Mouse (Mus musculus) C2C12 (cell line): Measurements from ENCODE around the gene Col27a1. TPM values are rescaled to one million over a fixed set of nuclear protein-coding genes. Genes with fewer than 3 reads are reported as not detected.

Experiments
- H3K27me3 ChIP-seq: one replicate; pipeline ENCODE4 v1.6.1; 2011; ENCODE audit not compliant: control insufficient read depth, insufficient read depth, insufficient read length
- H3K36me3 ChIP-seq: one replicate; pipeline ENCODE4 v1.6.1; 2011; ENCODE audit not compliant: control insufficient read depth, insufficient read depth
- H3K4me3 ChIP-seq: one replicate; pipeline ENCODE4 v1.5.1; 2011; ENCODE audit warnings: mild to moderate bottlenecking, control low read depth; ENCODE audit not compliant: poor library complexity, insufficient read depth, severe bottlenecking
- H3K79me2 ChIP-seq: one replicate; pipeline ENCODE4 v1.6.1; 2011; ENCODE audit not compliant: control insufficient read depth, insufficient read depth
- H3K79me3 ChIP-seq: one replicate; pipeline ENCODE4 v1.6.1; 2011; ENCODE audit warnings: low read depth, control low read depth
- H3ac ChIP-seq: one replicate; pipeline ENCODE3; 2011; ENCODE audit warnings: low read depth; ENCODE audit not compliant: control insufficient read depth, insufficient read length
- CEBPB ChIP-seq: IDR thresholded peaks from one replicate; pipeline ENCODE4 v1.6.1; 2011; ENCODE audit warnings: low read depth, mild to moderate bottlenecking, control low read depth, moderate library complexity
- CTCF ChIP-seq: IDR thresholded peaks from one replicate; pipeline ENCODE4 v1.5.1; 2011; ENCODE audit not compliant: control insufficient read depth, insufficient read depth, insufficient read length
- FOSL1 ChIP-seq: IDR thresholded peaks from one replicate; pipeline ENCODE4 v1.8.0; 2011; ENCODE audit warnings: mild to moderate bottlenecking, low read length; ENCODE audit not compliant: poor library complexity, insufficient read depth, severe bottlenecking
- MAX ChIP-seq: IDR thresholded peaks from one replicate; pipeline ENCODE4 v1.6.1; 2011; ENCODE audit warnings: mild to moderate bottlenecking, control low read depth
- MYOD1 ChIP-seq: IDR thresholded peaks from one replicate; pipeline ENCODE4 v1.6.1; 2011; ENCODE audit warnings: low read depth; ENCODE audit not compliant: control insufficient read depth, insufficient read length
- MYOG ChIP-seq: IDR thresholded peaks from one replicate; pipeline ENCODE4 v1.6.1; 2011; ENCODE audit not compliant: control insufficient read depth, insufficient read length; ENCODE audit errors: extremely low read depth
- USF1 ChIP-seq: IDR thresholded peaks from one replicate; pipeline ENCODE4 v1.6.1; 2011; ENCODE audit warnings: low read depth, mild to moderate bottlenecking, control low read depth, moderate library complexity
- polyA plus RNA-seq: library from polyadenylated mRNA; unstranded; fragments of >200 nt; fragmentation: generic; extraction: Trizol; gene quantifications from one replicate; pipeline ENCODE4 v1.2.1, GENCODE M21; 2012; ENCODE audit warnings: missing spikeins

Gene Col27a1
- polyA plus RNA-seq, 1 experiment: 0.08 TPM

DNA sequence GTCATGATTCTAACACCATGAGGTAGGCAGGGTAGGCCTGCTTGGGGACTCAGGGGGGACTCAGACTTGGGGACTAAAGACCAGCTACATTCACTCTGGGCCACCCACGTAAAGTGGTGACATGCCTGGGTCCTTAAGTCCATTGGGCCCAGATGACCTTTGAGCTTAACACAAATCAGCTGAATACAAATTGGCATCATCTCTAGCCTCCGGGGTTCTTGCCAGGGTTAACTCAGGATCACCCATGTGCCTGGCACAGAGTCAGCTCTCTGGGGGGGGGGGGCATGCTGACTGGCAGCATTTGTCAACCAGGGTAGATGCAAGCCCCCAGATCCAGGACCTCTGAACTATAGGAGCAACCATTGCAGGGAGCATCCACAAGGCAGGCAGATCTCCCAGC lies 42.6 kb downstream of the Col27a1 start:
- H3K4me3 ChIP-seq: no peak overlapping the region
- no peaks in the 10 kb centered on the region for H3K79me2 ChIP-seq
- no peaks in the 10 kb centered on the region for H3K36me3 ChIP-seq
- no peak for TF ChIP-seq MYOD1
- no peak for TF ChIP-seq USF1
- TF ChIP-seq MYOG: no peak
- TF ChIP-seq MAX: no peak
- TF ChIP-seq CEBPB: no peak
- no peak for TF ChIP-seq CTCF
- no peak for TF ChIP-seq FOSL1
- H3ac ChIP-seq: no peak overlapping the region
- H3K27me3 ChIP-seq: peaks cover 25% of the 10 kb centered on the region
- H3K79me3 ChIP-seq: no peaks in the 10 kb centered on the region

DNA sequence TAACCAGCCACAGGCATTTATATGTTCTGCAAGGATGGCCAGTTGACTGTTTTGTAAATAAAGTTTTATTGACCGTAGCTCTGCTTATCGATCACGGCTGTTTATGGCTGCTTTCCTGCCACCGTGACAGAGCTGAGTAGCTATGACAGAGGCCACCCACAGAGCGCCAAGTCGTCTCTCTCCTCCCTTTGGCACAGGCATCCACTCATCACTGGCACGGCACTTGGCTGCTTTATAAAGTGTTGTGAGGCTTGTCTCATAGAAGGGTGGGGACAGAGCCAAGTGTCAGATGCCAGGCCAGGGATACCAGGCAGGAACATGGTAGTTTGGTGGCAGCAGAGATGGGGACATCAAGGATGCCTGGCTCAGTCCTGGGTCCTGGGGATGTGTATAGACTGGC lies 43.5 kb downstream of the Col27a1 start:
- H3K27me3 ChIP-seq: peaks cover 18% of the 10 kb centered on the region
- no peaks in the 10 kb centered on the region for H3K36me3 ChIP-seq
- TF ChIP-seq CTCF (no peak), USF1 (no peak), FOSL1 (no peak), MYOD1 (no peak), CEBPB (no peak), MYOG (no peak), MAX (no peak)
- H3ac ChIP-seq: no peak overlapping the region
- no peaks in the 10 kb centered on the region for H3K79me2 ChIP-seq
- no peak overlapping the region for H3K4me3 ChIP-seq
- H3K79me3 ChIP-seq: no peaks in the 10 kb centered on the region

DNA sequence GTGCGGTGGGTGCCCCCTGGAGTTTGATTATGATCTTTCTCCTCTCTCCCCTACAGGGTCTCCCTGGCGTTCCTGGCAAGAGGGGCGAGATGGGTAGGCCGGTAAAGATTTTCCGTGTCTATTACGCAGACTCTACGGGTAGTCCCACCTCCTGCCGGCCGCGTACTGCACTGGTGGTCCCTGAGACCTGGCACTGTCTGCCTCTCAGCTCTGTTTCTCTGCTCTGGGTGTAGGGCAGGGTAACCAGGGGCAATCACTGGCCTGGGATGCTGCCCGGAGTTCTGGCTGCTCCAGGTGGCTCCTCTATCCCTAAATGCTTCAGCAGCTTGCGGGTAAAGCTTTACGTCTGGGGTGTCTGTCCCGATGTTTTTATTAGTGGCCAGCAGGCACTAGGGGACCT lies 44.3 kb downstream of the Col27a1 start:
- no peaks in the 10 kb centered on the region for H3K79me2 ChIP-seq
- no peaks in the 10 kb centered on the region for H3K79me3 ChIP-seq
- H3K36me3 ChIP-seq: no peaks in the 10 kb centered on the region
- H3K4me3 ChIP-seq: no peak overlapping the region
- peaks cover 18% of the 10 kb centered on the region for H3K27me3 ChIP-seq
- TF ChIP-seq USF1: no peak
- no peak for TF ChIP-seq MYOD1
- TF ChIP-seq CEBPB: no peak
- TF ChIP-seq FOSL1: no peak
- H3ac ChIP-seq: no peak overlapping the region

DNA sequence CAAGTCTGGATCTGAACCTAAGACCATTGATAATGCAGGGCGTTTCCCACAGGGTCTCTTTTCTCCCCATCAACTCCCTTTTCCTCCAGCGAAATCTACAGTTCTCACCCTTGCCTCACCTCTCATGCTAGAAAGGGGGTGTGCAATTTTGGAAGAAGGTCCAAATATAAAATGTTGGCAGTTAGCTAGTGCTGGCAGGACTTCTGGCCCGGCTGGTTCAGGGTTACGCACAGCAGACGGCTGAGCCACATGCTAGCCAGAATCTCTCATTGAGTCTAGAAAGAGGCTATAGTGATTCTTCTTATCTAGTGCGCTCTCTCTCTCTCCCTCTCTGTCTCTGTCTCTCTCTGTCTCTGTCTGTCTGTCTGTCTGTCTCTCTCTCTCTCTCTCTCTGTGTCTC lies 45.3 kb downstream of the Col27a1 start:
- H3K36me3 ChIP-seq: no peaks in the 10 kb centered on the region

DNA sequence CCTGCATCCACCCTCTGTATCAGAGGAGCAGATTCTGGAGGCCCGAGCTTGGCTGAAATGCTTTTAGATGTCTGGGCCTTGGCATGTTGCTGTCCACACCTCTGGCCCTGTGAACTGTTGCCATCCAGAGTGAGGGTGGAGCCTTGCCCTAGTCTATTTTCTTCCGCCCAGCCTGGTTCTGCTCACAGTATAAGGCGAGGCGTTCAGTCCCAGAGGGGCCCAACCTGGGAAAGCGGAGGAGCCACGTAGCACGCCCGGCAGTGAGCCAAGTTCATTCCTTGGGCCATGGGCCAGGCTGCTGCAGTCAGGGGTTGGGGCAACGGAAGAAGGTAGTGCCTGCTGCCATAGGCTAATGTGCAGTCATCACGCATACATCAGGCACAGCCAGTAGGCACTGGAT lies 46.7 kb downstream of the Col27a1 start:
- TF ChIP-seq CTCF (no peak), MAX (no peak), MYOG (no peak)
- Histone ChIP-seq H3K79me3 (no peaks in the 10 kb centered on the region), H3ac (no peak overlapping the region), H3K79me2 (no peaks in the 10 kb centered on the region), H3K27me3 (peaks cover 11% of the 10 kb centered on the region), H3K36me3 (no peaks in the 10 kb centered on the region), H3K4me3 (no peak overlapping the region)

More for the DNA sequence above, 45.3 kb downstream of the Col27a1 start:
- no peak overlapping the region for H3ac ChIP-seq
- no peak for TF ChIP-seq CEBPB
- TF ChIP-seq MYOG: no peak
- TF ChIP-seq CTCF: no peak
- TF ChIP-seq FOSL1: no peak
- TF ChIP-seq USF1: no peak
- TF ChIP-seq MYOD1: no peak
- TF ChIP-seq MAX: no peak
- peaks cover 15% of the 10 kb centered on the region for H3K27me3 ChIP-seq
- no peaks in the 10 kb centered on the region for H3K79me3 ChIP-seq
- H3K4me3 ChIP-seq: no peak overlapping the region
- no peaks in the 10 kb centered on the region for H3K79me2 ChIP-seq

DNA sequence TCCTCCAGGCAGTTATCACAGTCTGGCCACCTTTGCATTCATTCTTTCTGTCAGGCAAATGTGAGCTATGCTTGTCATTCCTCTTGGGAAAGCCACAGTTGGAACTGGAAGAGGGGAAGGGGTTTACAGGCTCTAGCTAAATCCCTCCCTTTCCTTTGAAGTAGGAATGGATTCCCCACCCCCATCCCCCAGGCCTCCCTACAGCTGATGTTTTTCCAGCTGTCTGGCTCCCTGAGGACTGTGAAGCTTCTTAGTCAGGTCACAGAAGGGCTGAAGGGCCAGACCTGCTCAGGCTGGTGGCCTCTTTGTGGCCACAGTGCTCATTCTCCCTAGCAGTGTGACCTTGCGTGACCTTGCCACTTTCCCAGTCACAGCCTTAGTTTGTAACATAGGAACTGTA lies 49.1 kb downstream of the Col27a1 start:
- no peak overlapping the region for H3K4me3 ChIP-seq
- H3K79me3 ChIP-seq: no peaks in the 10 kb centered on the region
- H3K79me2 ChIP-seq: no peaks in the 10 kb centered on the region
- TF ChIP-seq USF1 (no peak), FOSL1 (no peak), MAX (no peak), CEBPB (no peak), MYOD1 (no peak), CTCF (no peak), MYOG (no peak)
- no peaks in the 10 kb centered on the region for H3K36me3 ChIP-seq
- peaks cover 1% of the 10 kb centered on the region for H3K27me3 ChIP-seq
- H3ac ChIP-seq: no peak overlapping the region
